Mouse (Mus musculus) R1 (cell line): ENCODE data around the gene Lefty2.

Experiments used
- DNase-seq: peaks from one replicate; pipeline ENCODE4 v3.0.0-alpha.2; 2018; ENCODE audit warnings: low read depth, low spot score

The Lefty2 gene

DNA sequence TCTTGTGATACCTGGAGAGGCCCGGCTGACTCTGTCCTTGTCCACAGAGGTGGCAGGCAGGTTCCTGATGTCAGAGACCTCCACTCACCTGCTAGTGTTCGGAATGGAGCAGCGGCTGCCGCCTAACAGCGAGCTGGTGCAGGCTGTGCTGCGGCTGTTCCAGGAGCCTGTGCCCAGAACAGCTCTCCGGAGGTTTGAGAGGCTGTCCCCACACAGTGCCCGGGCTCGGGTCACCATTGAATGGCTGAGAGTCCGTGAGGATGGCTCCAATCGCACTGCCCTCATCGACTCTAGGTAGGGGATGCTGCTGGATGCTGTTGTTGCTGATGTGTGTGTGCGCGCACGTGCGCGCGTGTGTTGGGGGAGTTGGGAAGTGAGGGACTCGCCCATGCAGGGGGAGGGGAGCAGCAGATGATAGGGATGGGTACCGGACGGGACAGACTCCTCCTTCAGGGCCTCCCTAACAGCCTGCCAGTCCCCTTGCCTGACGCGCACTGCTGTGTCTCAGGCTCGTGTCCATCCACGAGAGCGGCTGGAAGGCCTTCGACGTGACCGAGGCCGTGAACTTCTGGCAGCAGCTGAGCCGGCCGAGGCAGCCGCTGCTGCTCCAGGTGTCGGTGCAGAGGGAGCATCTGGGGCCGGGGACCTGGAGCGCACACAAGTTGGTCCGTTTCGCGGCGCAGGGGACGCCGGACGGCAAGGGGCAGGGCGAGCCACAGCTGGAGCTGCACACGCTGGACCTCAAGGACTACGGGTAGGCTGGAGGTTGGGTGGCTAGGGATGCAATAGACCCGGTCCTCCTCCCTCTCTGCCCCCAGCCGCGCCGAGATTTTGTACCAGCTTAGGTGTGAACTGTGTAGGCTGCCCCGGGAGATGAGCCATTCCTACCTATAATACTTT lies 1.4 kb downstream of the Lefty2 start:
- peak; percentile 64 for DNase-seq

DNA sequence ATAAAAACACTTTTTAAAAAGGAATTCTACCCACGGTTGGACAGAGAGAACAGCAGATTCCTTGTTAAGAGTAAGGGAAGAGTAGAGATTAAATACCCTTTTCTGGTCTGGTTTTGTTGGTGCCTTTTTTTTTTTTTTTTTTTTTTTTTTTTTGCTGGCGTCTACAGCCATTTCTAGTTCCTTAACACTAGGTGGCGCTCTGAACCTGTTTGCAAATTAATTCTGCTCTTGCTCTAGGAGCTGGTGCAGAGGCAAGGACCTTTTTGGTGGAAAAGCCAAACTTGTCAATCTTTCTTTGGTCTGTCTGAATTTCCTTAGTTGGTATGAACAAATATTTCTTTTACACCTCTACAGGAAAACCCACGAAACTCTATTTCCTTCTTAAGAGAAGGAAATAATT lies 8.2 kb downstream of the Lefty2 start:
- peak; percentile 72 for DNase-seq

DNA sequence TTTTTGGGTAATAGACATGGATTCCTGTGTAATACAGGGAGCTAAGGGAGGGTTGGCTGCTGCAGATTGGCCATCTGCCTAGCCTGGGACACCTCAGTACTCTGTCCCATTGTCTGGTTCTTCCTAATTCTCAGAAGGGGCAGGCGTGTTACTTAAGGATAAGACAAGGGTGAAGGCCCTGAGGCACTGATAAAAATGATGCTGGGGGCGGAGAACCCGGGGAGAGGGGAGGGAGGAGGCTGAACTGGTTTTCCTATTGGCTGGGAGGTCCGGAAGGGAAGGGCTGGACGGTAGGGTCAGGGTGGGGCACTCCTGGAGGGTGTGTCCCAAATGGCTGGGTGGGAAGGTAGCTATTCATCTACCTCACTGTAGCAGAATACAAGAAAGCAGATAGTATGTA lies 10.0 kb downstream of the Lefty2 start:
- peak; percentile 84 for DNase-seq

GRCm38 (mm10) chr1:180903666-180904038 lies 10.7 kb downstream of the Lefty2 start:
- no peak for DNase-seq

- peak; percentile 95 for DNase-seq
Measured at GRCm38 (mm10) chr1:180904039-180904814, 11.3 kb downstream of the Lefty2 start, which contains the start of gene Pycr2. TSS of gene Pycr2 (plus strand) at chr1:180904293.

- no peak for DNase-seq
Measured at GRCm38 (mm10) chr1:180904815-180905080, 11.8 kb downstream of the Lefty2 start.

DNA sequence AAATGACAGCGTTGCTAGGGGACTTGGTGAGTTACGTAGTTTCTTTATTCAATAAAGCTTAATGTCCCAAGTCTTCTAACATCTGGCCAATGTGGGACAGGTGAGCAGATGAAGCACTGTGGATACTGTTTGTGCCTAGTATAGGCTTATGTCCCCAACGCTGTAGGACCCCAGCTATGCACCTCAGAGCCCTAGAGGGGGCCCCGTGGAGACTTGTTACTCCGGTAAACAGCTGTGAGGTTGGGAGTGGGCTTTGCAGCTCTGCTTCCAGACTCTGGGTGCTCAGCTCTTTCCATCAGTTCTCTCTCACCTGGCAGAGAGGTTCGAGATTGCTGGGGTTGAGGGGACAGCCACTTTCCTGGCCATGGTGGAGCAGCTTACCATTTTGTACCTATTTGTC lies 12.4 kb downstream of the Lefty2 start:
- DNase-seq, result no peak

DNA sequence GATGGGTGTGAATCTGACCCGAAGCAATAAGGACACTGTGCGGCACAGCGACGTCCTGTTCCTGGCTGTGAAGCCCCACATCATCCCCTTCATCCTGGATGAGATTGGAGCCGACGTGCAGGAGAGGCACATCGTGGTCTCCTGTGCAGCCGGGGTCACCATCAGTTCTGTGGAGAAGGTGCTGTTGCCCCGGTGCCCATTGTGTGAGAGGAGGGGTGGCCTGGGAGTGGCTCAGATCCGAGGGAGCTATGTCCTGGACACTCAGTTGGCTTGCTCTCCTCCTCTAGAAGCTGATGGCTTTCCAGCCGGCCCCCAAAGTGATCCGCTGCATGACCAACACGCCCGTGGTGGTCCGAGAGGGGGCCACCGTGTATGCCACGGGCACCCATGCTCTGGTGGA lies 13.0 kb downstream of the Lefty2 start:
- no peak for DNase-seq

- peak; percentile 44 for DNase-seq
Measured at GRCm38 (mm10) chr1:180906461-180907147, 13.7 kb downstream of the Lefty2 start.

DNA sequence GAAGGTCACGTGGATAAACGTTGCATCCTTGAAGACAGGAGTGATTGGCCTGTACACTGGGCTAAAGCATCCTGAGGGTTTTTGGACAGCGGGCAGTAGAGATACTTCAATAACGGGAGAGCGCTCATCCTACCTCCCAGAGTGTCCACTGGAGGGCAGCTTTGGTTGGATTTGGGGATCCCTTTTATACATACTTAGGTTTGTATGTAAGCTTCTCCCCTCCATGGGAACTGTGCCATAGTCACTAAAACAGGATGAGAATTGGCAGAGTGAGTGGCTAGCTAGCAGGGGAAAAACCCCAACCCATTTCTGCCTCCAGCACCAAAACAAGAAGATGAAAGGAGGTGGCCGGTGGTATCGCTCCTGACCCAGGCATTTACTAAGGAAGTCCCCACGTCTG lies 18.2 kb downstream of the Lefty2 start:
- no peak for DNase-seq

- DNase-seq, result no peak
Measured at GRCm38 (mm10) chr1:180911653-180912287, 18.9 kb downstream of the Lefty2 start.

DNA sequence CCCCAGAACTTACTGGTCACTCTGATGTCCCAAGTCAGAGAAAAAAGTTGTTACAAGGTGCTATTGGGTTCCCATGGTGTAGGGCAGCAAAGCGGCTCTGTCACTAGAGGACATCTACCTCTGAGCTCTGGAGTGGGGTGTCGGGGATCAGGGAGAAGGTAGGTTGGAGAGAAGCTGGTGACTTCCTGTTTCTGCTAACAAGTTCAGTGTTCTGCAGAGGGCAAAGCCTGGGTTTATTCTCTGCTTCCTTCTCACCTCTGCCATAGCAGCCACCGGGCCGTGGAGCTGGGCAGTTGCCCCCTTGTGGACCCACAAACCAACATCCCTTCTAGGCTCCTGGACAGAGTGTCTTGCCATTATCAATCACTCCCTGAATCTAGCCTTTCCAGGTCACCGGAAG lies 19.9 kb downstream of the Lefty2 start:
- no peak for DNase-seq

- no peak for DNase-seq
Measured at GRCm38 (mm10) chr1:180913797-180914196, 20.9 kb downstream of the Lefty2 start.

DNA sequence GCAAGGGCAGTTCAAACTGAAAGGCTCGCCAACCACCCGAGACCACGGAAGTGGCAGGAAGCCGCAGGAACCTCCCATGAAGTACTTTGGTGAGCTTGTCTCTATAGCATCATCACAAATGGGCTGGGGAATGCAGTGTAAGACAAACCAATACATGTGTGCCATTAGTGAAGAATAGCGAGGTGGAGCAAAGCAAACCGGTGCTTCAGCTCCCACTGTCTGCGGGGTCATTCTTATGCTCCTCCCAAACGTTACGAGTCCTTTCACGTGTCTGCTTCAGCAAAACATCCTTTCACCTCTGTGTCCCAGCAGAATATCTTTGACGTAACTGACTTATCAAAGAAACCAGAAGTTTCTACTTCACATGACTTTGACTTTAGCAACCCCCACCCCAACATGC lies 23.5 kb downstream of the Lefty2 start:
- no peak for DNase-seq

DNA sequence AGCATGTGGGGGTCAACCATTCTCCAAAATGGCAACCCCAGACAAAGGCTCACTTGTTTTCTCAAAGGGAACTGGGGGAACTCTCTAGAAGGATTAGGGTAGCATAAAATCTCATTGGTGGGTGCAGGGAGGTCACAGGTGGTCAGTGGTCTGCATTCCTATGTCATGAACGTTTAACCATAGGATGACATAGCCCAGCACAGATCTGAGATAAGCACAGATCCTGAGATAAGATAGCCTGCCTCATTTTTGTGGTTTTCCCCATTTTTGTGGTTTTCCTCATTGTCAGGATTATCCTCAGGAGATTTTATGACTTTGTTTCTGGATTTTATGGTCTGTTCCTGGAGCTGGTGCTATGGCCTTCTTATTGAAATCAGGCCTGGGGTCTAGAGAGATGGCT lies 24.1 kb downstream of the Lefty2 start:
- no peak for DNase-seq

DNA sequence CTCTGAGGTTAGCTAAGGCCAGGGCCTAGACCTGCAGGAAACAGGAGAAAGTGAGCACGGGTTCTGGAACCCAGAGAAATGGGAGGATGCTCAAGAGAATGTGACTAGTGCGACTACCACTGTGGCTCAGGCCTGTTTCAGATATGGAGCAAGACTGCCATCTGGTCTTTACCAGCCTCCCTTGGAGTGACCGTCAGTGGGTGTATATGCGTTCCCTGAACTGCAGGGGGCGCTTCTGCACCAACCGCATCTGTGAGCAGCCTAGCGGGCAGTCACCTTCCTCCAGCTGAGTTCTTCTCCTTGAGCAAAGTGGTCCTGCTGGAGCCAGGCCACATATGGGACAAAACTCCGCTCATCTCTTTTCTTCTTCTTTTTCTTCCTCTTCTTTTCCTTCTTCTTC lies 26.8 kb downstream of the Lefty2 start:
- peak; percentile 82 for DNase-seq

DNA sequence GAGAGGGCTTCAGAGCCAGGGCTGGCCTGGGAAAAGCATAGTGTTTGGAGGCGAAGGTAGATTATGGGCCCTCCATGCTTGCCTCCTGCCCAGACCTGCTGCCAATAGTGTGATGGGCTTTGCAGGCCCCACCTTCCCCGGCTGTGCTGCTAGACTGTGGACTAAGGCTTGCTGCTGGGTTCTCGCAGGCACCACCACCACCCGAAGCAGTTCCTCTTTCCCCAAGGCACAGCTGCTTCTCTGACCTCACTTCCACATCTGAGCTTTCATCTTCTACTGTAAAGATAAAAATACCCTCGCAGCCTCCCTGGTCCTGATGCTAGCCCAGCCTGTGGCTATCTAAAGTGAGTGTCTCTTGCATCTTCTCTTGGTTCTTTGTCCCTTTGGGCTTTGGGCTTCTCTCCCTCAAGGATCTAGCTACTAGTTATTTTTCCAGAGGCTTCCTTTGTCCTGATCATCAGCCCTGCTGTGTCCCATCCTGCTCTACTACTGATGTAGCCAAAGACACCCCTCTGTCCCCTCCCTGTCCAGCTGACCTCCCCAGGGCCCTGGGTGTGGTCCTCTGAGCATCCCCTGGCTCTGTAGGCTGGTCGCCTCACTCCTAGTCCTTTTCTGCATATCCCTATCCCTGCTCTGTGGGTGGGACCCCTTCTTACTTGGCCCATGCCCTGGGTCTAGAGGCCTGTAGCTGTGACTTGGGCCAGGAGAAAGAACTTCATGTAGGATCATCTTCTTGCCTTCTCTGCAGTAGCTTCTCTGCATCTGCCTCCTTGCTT lies 29.6 kb downstream of the Lefty2 start:
- no peak for DNase-seq

DNA sequence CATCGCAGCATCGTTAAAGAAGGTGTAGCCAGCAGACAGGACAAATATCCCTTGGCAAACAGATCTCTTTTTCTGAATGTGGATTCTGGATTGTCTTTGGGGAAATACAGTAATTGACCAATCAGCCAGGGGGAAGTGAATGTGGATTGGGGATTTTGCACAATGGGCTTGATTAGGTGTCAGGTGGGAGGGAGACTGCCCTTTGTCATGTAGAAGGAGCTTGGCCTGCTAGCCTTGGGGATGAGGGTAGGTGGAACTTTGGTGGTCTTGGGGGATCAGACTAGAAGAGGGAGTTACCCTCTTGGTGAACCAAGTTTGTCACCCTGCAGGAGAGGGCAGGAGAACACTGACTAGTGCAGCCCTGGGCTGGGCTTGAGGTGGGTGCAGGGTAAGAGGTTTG lies 31.8 kb downstream of the Lefty2 start:
- peak; percentile 72 for DNase-seq

DNA sequence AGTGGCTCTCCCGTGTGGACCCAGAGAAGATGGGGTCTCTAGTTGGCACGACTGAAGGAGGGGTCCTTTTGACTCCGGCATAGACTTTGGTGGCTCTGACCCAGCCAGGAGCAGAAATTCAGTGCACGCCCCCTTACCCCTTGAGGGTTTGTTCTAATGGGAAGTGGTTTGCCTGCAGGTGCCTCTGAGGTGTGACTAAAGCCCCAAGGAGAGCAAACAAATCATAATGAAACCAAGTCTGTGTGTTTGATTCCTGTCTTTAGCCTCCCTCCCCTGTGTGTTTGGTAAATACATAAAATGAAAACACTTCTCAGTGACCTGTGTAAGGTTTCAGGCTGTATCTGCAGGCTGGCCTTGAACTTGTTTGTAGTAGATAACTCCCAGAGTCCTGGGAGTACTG lies 33.4 kb downstream of the Lefty2 start:
- no peak for DNase-seq

DNA sequence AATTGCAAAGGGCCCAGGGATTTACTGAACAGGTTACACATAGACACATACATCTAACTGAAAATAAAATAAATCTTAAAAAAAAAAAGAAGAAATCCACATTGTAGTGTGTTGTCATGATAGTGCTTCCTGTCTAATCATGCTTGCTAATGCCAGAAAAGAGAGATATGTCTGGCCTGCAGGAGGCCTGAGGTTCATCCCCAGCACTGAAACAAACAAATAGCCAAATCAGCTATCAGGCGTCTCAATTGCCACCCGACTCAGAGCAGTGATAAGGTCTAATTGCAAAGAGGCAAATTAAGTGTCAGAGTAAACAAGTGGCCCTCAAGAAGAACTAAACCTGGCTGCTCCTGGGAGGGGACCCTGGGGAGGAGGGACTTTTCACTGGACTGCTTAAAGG lies 36.7 kb downstream of the Lefty2 start:
- no peak for DNase-seq

GRCm38 (mm10) chr1:180931106-180931505 lies 38.2 kb downstream of the Lefty2 start:
- DNase-seq, result no peak
